In genomic region chr1:183236460-183236859, GRCm38 (mm10) we compare ENCODE assay signal across 32 mouse cellular contexts.
"Had no signal": no experiment of that assay in that cellular context is flagged by ENCODE, and none has a peak within 500 bp of the region (broad histone marks: within the 10 kb centered on the region; RNA-seq: fewer than 3 reads in every experiment).

No protein-coding gene starts in this region.

- H3K4me3 ChIP-seq: heart, embryonic 10.5 days; heart, embryonic 13.5 days; heart, embryonic 15.5 days; hindbrain, embryonic 10.5 days; hindbrain, embryonic 12.5 days; hindbrain, embryonic 13.5 days; hindbrain, embryonic 15.5 days; intestine, embryonic 15.5 days; kidney, embryonic 15.5 days; layer of hippocampus, adult 2 months; left cerebral cortex, adult 2 months had no signal

- H3K27me3 ChIP-seq: heart, embryonic 13.5 days; heart, embryonic 15.5 days; hindbrain, embryonic 12.5 days; hindbrain, embryonic 15.5 days; intestine, embryonic 15.5 days; kidney, embryonic 15.5 days had no signal

- H3K27ac ChIP-seq: heart, embryonic 10.5 days; heart, embryonic 13.5 days; heart, embryonic 15.5 days; hindbrain, embryonic 10.5 days; hindbrain, embryonic 12.5 days; hindbrain, embryonic 13.5 days; hindbrain, embryonic 14.5 days; hindbrain, embryonic 15.5 days; hindbrain, postnatal 0 days; intestine, embryonic 15.5 days; kidney, embryonic 15.5 days; kidney, postnatal 0 days; layer of hippocampus, adult 2 months; left cerebral cortex, adult 2 months had no signal

- H3K4me1 ChIP-seq: heart, embryonic 10.5 days; heart, embryonic 13.5 days; heart, embryonic 15.5 days; hindbrain, embryonic 10.5 days; hindbrain, embryonic 12.5 days; hindbrain, embryonic 13.5 days; hindbrain, embryonic 15.5 days; intestine, embryonic 15.5 days had no signal

- ATAC-seq: hindbrain, embryonic 16.5 days; hindbrain, postnatal 0 days; inflammation-experienced regulatory T-cells, adult 6 months; intestine, embryonic 15.5 days; intestine, embryonic 16.5 days; intestine, postnatal 0 days had no signal

- H3K9ac ChIP-seq: heart, embryonic 15.5 days; hindbrain, embryonic 12.5 days; hindbrain, embryonic 13.5 days; hindbrain, embryonic 14.5 days; hindbrain, embryonic 15.5 days; intestine, embryonic 15.5 days; kidney, embryonic 15.5 days had no signal

- H3K4me2 ChIP-seq: heart, embryonic 13.5 days; heart, embryonic 15.5 days; hindbrain, embryonic 12.5 days; hindbrain, embryonic 13.5 days; hindbrain, embryonic 14.5 days; hindbrain, embryonic 15.5 days; intestine, embryonic 15.5 days; kidney, embryonic 15.5 days had no signal

- H3K9me3 ChIP-seq: heart, embryonic 10.5 days; heart, embryonic 13.5 days; heart, embryonic 15.5 days; hindbrain, embryonic 10.5 days; hindbrain, embryonic 12.5 days; hindbrain, embryonic 13.5 days; hindbrain, embryonic 15.5 days; intestine, embryonic 15.5 days; kidney, embryonic 15.5 days had no signal

- H3K36me3 ChIP-seq: heart, embryonic 10.5 days; heart, embryonic 13.5 days; heart, embryonic 15.5 days; hindbrain, embryonic 10.5 days; hindbrain, embryonic 12.5 days; hindbrain, embryonic 13.5 days; hindbrain, embryonic 15.5 days; intestine, embryonic 15.5 days; kidney, embryonic 15.5 days had no signal

- DNase-seq: heart, postnatal 14 days; heart, postnatal 36 days; kidney, adult 11 months; kidney, adult 18-20 months; kidney, adult 2 months; kidney, adult 8-10 months; kidney, adult 9 months; kidney, postnatal 10 days; kidney, postnatal 14 days; kidney, postnatal 25 days; kidney, postnatal 36 days; kidney, postnatal 4 days; layer of hippocampus, adult 9-11 months; layer of hippocampus, postnatal 36 days had no signal
